Mouse (Mus musculus): ENCODE results near the gene Sec24a. TPM values are rescaled to one million over a fixed set of nuclear protein-coding genes. Genes with fewer than 3 reads are reported as not detected.
"Not testable (repeated sequence)": the region's sequence is repeated elsewhere in the genome, so short reads cannot be mapped to it uniquely, and the experiment has no call there.

The Sec24a gene
- total RNA-seq, 2 experiments from 2014 or later, result 38.8 to 42.3 TPM

GRCm38 (mm10) chr11:51764816-51765215 lies 1.4 kb upstream of the Sec24a start:
- DNase-seq, result no peak
- intact Hi-C loops (cut with DNase I), result loop anchor here (5.0 kb wide), 1 partner anchor 37 kb away; no protein-coding TSS in a partner anchor

DNA sequence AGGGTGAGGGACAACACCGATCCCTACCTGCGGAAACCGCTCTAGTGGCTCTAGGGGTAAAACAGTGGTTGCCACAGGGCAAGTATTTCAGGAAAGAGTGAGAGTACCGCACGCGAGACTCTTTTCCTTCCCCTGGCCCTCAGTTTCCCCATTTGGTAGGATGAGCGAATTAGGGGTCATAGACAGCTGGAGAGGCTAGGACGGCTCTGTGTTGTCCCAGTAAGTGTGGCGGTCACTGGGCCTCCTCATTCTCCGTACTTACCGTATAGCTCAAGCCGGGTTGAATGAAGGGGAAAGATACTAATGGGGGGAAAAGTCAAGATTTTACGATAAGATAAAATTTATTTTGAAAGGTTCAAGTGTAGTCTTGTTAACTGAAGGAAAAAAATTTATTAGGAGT lies 521 bp upstream of the Sec24a start:
- no peak for DNase-seq
- intact Hi-C loops (cut with DNase I), result no loop called here

DNA sequence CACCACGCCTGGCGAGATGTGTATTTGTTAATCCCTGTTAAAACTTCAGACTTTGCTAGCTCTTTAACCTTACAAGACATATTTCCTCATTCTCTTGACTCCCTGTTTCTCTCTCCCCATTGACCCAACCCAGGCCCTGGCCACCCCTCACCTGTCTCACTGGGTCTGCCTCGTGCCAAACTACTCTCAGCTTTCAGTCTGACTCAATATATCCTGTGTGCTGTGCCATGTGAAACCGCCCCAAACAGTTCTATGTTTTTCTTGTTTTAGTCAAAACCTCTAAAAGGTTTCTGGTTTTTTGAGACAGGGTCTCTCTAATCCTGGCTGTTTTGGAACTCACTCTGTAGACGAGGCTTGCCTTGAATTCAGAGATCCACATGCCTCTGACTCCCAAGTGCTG lies 2.2 kb downstream of the Sec24a start:
- intact Hi-C loops (cut with DNase I), result no loop called here
- DNase-seq, result no peak

DNA sequence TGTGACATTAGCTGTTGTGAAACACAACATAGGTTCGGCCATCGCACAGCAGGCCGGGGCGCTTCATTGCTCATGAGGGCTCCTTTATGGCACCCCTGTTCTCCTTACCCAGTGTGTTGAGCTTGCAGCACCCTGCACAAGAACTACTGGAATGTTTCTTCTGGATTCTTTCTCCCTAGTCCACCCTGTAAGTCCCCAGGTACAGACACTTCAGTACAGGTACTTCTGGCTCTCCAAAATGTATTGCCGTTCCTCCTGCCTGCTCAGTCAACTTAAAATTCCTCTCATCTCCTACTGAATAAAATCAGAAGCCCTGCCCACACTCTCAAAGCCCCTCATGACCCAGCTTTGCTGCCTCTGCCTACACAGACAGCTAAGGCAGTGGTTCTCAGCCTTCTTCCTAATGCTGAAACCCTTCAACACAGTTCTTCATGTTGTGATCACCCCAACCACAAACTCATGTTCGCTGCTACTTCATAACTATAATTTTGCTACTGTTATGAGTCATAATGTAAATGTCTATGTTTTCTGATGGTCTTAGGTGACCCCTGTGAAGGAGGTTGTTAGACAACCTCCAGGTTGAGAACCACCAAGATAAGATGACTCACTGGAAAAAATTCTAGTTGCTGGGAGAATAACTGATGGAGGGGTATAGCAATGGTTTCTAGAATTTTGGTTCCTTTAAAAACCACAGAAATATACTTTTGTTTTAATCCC lies 3.3 kb downstream of the Sec24a start:
- no peak for DNase-seq
- intact Hi-C loops (cut with DNase I), result no loop called here

- intact Hi-C loops (cut with DNase I), result no loop called here
- no peak for DNase-seq
Observed at GRCm38 (mm10) chr11:51759251-51759650, 4.2 kb downstream of the Sec24a start.

GRCm38 (mm10) chr11:51758207-51758606 lies 5.2 kb downstream of the Sec24a start:
- DNase-seq; intact Hi-C loops (cut with DNase I): not testable (repeated sequence)

GRCm38 (mm10) chr11:51757625-51758024 lies 5.8 kb downstream of the Sec24a start:
- no peak for DNase-seq
- intact Hi-C loops (cut with DNase I), result no loop called here

- no peak for DNase-seq
- intact Hi-C loops (cut with DNase I), result no loop called here
Observed at GRCm38 (mm10) chr11:51757023-51757422, 6.4 kb downstream of the Sec24a start.

- intact Hi-C loops (cut with DNase I), result no loop called here
Observed at GRCm38 (mm10) chr11:51756352-51756771, 7.1 kb downstream of the Sec24a start.

GRCm38 (mm10) chr11:51755621-51756311 lies 7.7 kb downstream of the Sec24a start:
- DNase-seq, result peak in 1 of 2 experiments; percentile 17
- intact Hi-C loops (cut with DNase I), result no loop called here

More at GRCm38 (mm10) chr11:51756352-51756771, 7.1 kb downstream of the Sec24a start:
- DNase-seq, result peak; percentile 90 to 94

DNA sequence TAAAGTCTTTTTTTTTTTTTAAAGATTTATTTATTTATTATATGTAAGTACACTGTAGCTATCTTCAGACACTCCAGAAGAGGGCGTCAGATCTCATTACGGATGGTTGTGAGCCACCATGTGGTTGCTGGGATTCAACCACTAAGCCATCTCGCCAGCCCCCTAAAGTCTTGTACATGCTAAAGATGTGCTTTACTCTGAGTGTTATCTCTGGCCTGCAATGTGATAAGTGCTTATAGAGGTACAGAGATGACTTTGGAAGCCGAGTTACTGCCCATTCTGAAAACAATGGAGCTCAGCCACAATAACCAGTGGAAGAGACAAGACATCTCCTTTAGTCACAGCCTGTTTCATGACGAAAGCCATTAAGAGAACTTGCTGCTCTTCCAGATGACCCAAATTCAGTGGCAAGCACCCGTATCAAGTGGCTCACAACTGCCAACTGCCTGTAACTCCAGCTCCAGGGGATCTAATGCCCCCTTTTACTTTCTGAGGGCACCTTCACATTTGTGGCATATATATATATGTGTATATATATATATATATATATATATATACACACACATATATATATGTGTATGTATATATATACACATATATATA lies 11.7 kb downstream of the Sec24a start:
- intact Hi-C loops (cut with DNase I), result not testable (repeated sequence)

GRCm38 (mm10) chr11:51746096-51746495 lies 17.3 kb downstream of the Sec24a start:
- intact Hi-C loops (cut with DNase I), result no loop called here
- DNase-seq, result no peak

More for the DNA sequence above, 11.7 kb downstream of the Sec24a start:
- DNase-seq, result not testable (repeated sequence)

DNA sequence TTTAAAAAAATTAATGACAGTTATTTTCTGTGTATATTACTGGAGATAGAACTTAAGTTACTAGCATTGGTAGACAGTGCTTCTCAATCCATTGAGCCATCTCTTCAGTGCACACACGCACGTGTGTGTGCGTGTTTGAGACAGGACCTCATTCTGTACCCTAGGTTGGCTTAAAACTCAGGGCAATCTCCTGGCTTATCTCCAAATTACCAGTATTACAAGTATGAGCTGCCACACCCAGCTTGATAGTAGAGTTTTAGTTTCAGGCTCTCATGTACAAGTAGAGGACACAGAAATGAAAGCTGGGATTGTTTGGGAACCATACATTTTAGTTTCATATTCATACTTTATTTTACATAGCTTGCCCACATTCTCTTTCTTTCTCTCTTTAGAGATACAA lies 22.7 kb downstream of the Sec24a start:
- intact Hi-C loops (cut with DNase I), result no loop called here
- DNase-seq, result no peak

- intact Hi-C loops (cut with DNase I), result loop anchor here (5.0 to 10.0 kb wide), 2 partner anchors 37 to 46 kb away; no protein-coding TSS in a partner anchor
Observed at GRCm38 (mm10) chr11:51738651-51739403, 24.6 kb downstream of the Sec24a start.

DNA sequence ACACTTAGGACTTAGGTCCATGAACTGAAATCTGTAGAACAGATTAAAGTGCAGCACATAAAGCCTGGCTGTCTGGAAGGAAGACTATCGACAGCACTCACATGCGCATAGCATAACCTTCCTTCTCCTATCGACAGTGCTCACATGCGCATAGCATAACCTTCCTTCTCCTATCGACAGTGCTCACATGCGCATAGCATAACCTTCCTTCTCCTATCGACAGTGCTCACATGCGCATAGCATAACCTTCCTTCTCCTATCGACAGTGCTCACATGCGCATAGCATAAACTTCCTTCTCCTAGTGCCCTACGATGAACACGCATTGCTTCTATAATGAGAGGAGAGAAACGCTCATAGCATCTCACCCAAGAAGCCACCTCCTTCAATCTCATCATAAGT lies 29.2 kb downstream of the Sec24a start:
- DNase-seq, result not testable (repeated sequence)
- intact Hi-C loops (cut with DNase I), result loop anchor here (10.0 kb wide), 1 partner anchor 51 kb away; no protein-coding TSS in a partner anchor

More at GRCm38 (mm10) chr11:51738651-51739403, 24.6 kb downstream of the Sec24a start:
- DNase-seq, result no peak

GRCm38 (mm10) chr11:51732883-51733282 lies 30.6 kb downstream of the Sec24a start:
- no peak for DNase-seq
- intact Hi-C loops (cut with DNase I), result loop anchor here (10.0 kb wide), 1 partner anchor 52 kb away; no protein-coding TSS in a partner anchor

DNA sequence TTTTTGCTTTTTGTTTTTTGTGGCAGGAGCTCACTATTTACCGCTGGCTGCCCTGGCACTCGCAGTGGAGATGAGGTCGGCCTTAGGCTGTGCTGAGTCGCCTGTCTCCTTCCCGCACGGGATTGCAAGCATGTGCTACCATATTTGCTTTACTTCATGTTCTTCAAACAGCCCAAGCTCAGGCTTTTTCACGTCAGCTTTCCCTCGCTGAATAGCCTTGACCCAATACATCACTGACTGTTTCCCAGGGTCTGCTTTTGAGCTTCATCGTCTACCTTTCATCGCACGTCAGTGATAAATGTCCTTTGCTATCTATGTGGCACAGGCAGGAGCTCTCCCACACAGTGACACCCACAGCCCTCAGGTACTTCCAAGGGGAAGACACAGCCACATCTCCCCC lies 42.4 kb downstream of the Sec24a start:
- intact Hi-C loops (cut with DNase I), result no loop called here
- no peak for DNase-seq

DNA sequence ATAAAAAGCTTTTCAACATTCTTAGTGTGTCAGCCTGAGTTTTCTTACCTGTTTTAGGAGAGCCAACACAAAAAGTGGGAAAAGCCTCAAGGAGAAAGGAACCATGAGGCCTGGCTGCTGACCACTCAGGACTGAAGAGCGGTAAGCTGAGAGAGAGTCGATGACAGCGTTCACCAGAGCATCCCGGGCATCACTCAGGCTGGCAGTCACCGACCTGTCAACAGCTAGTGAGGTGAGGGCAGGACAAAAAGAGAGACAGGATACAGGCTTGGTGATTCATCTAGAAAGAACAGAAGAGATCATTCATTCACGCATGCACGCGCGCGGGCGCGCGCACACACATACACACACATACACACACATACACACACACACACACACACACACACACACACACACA lies 56.4 kb downstream of the Sec24a start:
- no peak for DNase-seq
- intact Hi-C loops (cut with DNase I), result no loop called here

DNA sequence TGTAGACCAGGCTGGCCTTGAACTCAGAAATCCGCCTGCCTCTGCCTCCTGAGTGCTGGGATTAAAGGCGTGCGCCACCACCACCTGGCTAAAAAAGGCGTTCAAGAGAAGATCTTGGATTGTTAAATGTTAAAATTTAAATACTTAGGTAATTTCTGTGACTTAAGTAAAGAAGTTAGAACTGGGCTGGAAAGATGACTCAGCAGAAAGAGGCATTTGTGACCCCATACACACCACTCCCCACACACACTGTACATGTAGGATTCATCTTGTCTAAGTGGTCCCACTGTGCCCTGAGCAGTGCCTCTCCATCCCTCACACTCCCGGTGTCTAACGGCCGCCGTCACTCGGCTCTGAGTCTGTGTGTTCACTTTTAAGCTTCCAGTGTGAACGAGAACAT lies 57.0 kb downstream of the Sec24a start:
- no peak for DNase-seq
- intact Hi-C loops (cut with DNase I), result no loop called here

GRCm38 (mm10) chr11:51703379-51703998 lies 59.9 kb downstream of the Sec24a start:
- no peak for DNase-seq
- intact Hi-C loops (cut with DNase I), result loop anchor here (5.0 kb wide), 1 partner anchor 34 kb away; no protein-coding TSS in a partner anchor

Data from gastrocnemius, postnatal 36 days (tissue).